Mouse (Mus musculus): ENCODE results near the gene Hdac10.

DNA sequence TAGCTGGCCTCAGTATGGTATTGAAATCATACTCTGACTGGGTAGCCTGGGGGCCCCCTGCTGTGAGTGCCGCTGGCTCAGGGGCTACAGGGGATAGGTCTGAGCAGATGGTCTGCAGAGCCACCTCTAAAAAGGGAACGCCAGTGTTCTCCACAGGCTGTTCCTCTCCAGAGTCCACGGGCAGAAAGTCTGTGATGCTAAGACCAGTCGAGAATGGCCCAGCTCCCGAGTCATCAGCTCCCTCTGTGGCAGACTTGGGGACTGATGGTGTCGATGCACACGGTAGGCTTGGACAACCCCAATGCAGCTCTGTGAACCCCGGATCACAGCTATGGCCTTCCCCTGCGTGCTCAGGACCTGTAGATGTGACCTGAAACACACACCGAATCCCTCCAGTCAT is 24.6 kb downstream of the Hdac10 start:
- no peak for TF ChIP-seq HCFC1 (IDR thresholded peaks at IDR 0.05; ENCODE audit: low read depth, low read length)
- no peak for TF ChIP-seq TAL1 (IDR thresholded peaks at IDR 0.05; ENCODE audit: low read length)
- no peak for TF ChIP-seq POLR2A (IDR thresholded peaks at IDR 0.05; ENCODE audit: control insufficient read depth in 1 of 2, insufficient read depth in 1 of 2, low read depth in 1 of 2, low read length in 2 of 2, poor library complexity in 1 of 2)
- TF ChIP-seq ELF1 (IDR thresholded peaks at IDR 0.05; ENCODE audit: low read depth, low read length), result no peak
- no peak for TF ChIP-seq CTCF (IDR thresholded peaks at IDR 0.05 in 2 of 3, conservative IDR thresholded peaks at IDR 0.05 in 1 of 3; ENCODE audit: control insufficient read depth in 1 of 3, insufficient read depth in 1 of 3, low read depth in 2 of 3, low read length in 3 of 3, poor library complexity in 1 of 3, severe bottlenecking in 1 of 3)
- TF ChIP-seq MAFK (IDR thresholded peaks at IDR 0.05; ENCODE audit: borderline replicate concordance, low read depth, low read length), result no peak
- TF ChIP-seq TBP (IDR thresholded peaks at IDR 0.05; ENCODE audit: low read depth, low read length), result no peak
- no peak for TF ChIP-seq BHLHE40 (IDR thresholded peaks at IDR 0.05; ENCODE audit: borderline replicate concordance, low read depth, low read length)
